Mouse (Mus musculus) MEL (cell line): ENCODE data around the gene Otulinl.

ENCODE experiments used
- CTCF ChIP-seq, 3 experiments: IDR thresholded peaks in 2 of 3; conservative IDR thresholded peaks in 1 of 3; 2 replicates each; pipeline ENCODE4 v1.5.1; 2011 to 2012; ENCODE audit warnings: low read length in 3 of 3, low read depth in 2 of 3, mild to moderate bottlenecking in 2 of 3, improper control_type of control experiment in 1 of 3, inconsistent platforms in 1 of 3, mixed read lengths in 1 of 3, moderate library complexity in 1 of 3; ENCODE audit not compliant: control insufficient read depth in 1 of 3, insufficient read depth in 1 of 3, poor library complexity in 1 of 3, severe bottlenecking in 1 of 3
- MAFK ChIP-seq: IDR thresholded peaks from 2 replicates; pipeline ENCODE4 v1.6.1; 2011; ENCODE audit warnings: low read depth, mild to moderate bottlenecking, low read length, improper control_type of control experiment, borderline replicate concordance
- POLR2A ChIP-seq, 2 experiments: IDR thresholded peaks; 2 replicates each; pipeline ENCODE4 v1.6.1; 2011 to 2012; ENCODE audit warnings: low read length in 2 of 2, mild to moderate bottlenecking in 2 of 2, control low read depth in 1 of 2, improper control_type of control experiment in 1 of 2, low read depth in 1 of 2, moderate library complexity in 1 of 2; ENCODE audit not compliant: control insufficient read depth in 1 of 2, insufficient read depth in 1 of 2, poor library complexity in 1 of 2
- POLR2AphosphoS2 ChIP-seq: IDR thresholded peaks from 2 replicates; pipeline ENCODE4 v1.6.1; 2011; ENCODE audit warnings: low read length, improper control_type of control experiment
- RAD21 ChIP-seq: IDR thresholded peaks from 2 replicates; pipeline ENCODE4 v1.6.1; 2011; ENCODE audit warnings: mild to moderate bottlenecking, low read depth, low read length, improper control_type of control experiment
- TCF12 ChIP-seq: IDR thresholded peaks from 2 replicates; pipeline ENCODE4 v1.6.1; 2014; ENCODE audit warnings: low read depth, mild to moderate bottlenecking, inconsistent platforms, low read length, improper control_type of control experiment, moderate library complexity

DNA sequence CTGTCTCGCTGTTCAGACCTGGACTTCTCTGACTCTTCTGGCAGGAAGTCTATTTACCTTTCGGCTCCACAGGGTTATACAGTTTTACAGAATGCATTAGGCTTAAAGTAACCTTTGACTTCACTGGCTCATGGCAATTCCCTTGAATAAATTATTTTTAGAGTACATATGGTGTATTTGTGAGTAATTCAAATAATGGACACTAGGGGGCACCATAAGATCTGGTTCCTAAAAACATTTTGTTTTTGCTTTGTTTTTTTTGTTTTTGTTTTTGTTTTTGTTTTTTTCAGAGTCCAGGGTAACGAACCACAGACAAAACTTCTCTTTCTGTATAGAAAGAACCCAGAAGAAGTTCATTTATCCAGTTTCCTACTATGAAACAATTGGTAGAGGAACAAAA, 33.7 kb downstream of the Otulinl start:
- TF ChIP-seq POLR2A (IDR thresholded peaks at IDR 0.05; ENCODE audit: control insufficient read depth in 1 of 2, insufficient read depth in 1 of 2, low read depth in 1 of 2, low read length in 2 of 2, poor library complexity in 1 of 2) (no peak), MAFK (no peak), TCF12 (no peak), POLR2AphosphoS2 (no peak), CTCF (IDR thresholded peaks at IDR 0.05 in 2 of 3, conservative IDR thresholded peaks at IDR 0.05 in 1 of 3; ENCODE audit: control insufficient read depth in 1 of 3, insufficient read depth in 1 of 3, low read depth in 2 of 3, low read length in 3 of 3, poor library complexity in 1 of 3, severe bottlenecking in 1 of 3) (peak; percentile 34 to 82 (median 48); a peak in 5 of 6 replicates), RAD21 (peak; percentile 99)
